Mouse (Mus musculus) ES-Bruce4 (cell line): ENCODE results near the gene Reg4. TPM values are rescaled to one million over a fixed set of nuclear protein-coding genes. Genes with fewer than 3 reads are reported as not detected.

ENCODE experiments used
- H3K27ac ChIP-seq: 2 replicates; pipeline ENCODE4 v1.5.1; 2012; ENCODE audit warnings: low read length, inconsistent platforms; ENCODE audit not compliant: insufficient read depth
- H3K27me3 ChIP-seq: 2 replicates; pipeline ENCODE4 v1.6.1; 2012; ENCODE audit warnings: mild to moderate bottlenecking, low read length, inconsistent platforms; ENCODE audit not compliant: control insufficient read depth, poor library complexity, insufficient read depth, severe bottlenecking
- H3K36me3 ChIP-seq: 2 replicates; pipeline ENCODE4 v1.6.1; 2012; ENCODE audit warnings: inconsistent platforms, mild to moderate bottlenecking, low read length, moderate library complexity; ENCODE audit not compliant: control insufficient read depth, poor library complexity, insufficient read depth, severe bottlenecking
- H3K4me1 ChIP-seq: one replicate; pipeline ENCODE4 v1.8.1; 2011; ENCODE audit warnings: low read length; ENCODE audit not compliant: control insufficient read depth, insufficient read depth
- H3K4me3 ChIP-seq: 2 replicates; pipeline ENCODE4 v1.5.1; 2011; ENCODE audit warnings: low read depth, mild to moderate bottlenecking, low read length
- H3K9ac ChIP-seq: 2 replicates; pipeline ENCODE4 v1.6.1; 2012; ENCODE audit warnings: low read depth, mild to moderate bottlenecking, inconsistent platforms; ENCODE audit not compliant: poor library complexity, severe bottlenecking
- H3K9me3 ChIP-seq: replicated peaks from 2 replicates; pipeline ENCODE4 v1.6.1; 2012; ENCODE audit warnings: mild to moderate bottlenecking, low read length, inconsistent platforms; ENCODE audit not compliant: control insufficient read depth, poor library complexity, insufficient read depth, severe bottlenecking
- CTCF ChIP-seq: IDR thresholded peaks from one replicate; pipeline ENCODE4 v1.8.1; 2011; ENCODE audit warnings: low read depth, low read length
- EP300 ChIP-seq: IDR thresholded peaks from 2 replicates; pipeline ENCODE4 v1.6.1; 2011; ENCODE audit warnings: low read depth, low read length; ENCODE audit not compliant: insufficient read depth
- POLR2A ChIP-seq: IDR thresholded peaks from one replicate; pipeline ENCODE4 v1.8.1; 2011; ENCODE audit warnings: low read length; ENCODE audit not compliant: insufficient read depth
- polyA plus RNA-seq: library from polyadenylated mRNA; stranded (reverse); fragments of >200 nt; gene quantifications from 2 replicates; pipeline ENCODE4 v1.2.4, GENCODE M21; 2011; ENCODE audit warnings: low read depth; ENCODE audit not compliant: missing spikeins, insufficient read depth, insufficient read length

The Reg4 gene
- not detected in 2 replicates for polyA plus RNA-seq

DNA sequence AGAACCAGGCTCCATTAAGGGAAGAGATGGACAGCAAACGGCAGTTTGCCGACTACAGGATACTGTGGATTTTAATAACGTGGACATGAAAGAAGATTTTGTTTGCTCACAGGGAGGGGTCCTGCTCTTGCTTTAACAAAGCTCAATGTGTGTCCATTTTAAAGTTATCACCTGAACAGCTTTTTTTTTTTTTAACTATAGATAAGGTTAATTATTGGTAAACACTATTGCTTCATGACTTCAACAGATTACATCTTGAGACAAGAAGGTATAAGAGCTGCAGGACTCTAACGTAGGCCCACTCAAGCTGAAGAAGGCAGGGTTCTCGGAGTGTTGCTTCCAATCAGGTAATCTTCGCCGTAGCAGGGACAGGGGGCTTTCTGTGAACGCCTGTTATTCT is at the start of gene Reg4:
TSS of gene Reg4 (plus strand) at position 301 of the 400 bp plus-strand sequence.
- no peaks in the 10 kb centered on the region for H3K4me1 ChIP-seq
- H3K36me3 ChIP-seq: no peaks in the 10 kb centered on the region
- no peak within 1 kb of the TSS for H3K9ac ChIP-seq
- H3K9me3 ChIP-seq: no peaks in the 10 kb centered on the region; the same call in 1 of the 2 replicates
- TF ChIP-seq EP300 (no peak), POLR2A (no peak), CTCF (no peak)
- H3K27me3 ChIP-seq: no peaks in the 10 kb centered on the region
- H3K27ac ChIP-seq: no peak within 1 kb of the TSS
- no peak within 1 kb of the TSS for H3K4me3 ChIP-seq

DNA sequence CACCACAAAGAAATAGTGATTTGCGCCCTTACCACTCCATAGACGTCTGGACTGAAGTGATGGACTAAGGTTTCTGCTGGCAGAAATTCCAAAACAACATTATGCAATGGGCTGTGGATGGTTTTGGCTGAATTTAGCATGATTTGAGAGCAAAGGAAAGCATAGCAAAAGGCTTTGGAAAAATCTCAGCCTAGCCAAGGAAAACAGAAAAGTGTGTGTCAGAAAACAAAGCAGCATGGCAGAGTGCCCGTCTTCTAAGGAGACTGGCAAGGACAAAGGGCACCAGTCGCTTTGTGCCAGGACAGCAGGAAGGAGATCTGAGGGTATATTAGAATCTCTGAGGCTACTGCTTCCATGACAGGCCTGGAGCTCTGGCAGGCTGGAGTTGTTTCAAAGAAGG is 43.6 kb upstream of the Reg4 start:
- Histone ChIP-seq H3K27me3 (no peaks in the 10 kb centered on the region; the same call in 1 of the 2 replicates), H3K9ac (no peak overlapping the region), H3K4me1 (no peaks in the 10 kb centered on the region), H3K27ac (no peak overlapping the region), H3K4me3 (no peak overlapping the region), H3K9me3 (no peaks in the 10 kb centered on the region; the same call in 1 of the 2 replicates), H3K36me3 (no peaks in the 10 kb centered on the region)
- TF ChIP-seq CTCF (no peak), POLR2A (no peak), EP300 (no peak)

DNA sequence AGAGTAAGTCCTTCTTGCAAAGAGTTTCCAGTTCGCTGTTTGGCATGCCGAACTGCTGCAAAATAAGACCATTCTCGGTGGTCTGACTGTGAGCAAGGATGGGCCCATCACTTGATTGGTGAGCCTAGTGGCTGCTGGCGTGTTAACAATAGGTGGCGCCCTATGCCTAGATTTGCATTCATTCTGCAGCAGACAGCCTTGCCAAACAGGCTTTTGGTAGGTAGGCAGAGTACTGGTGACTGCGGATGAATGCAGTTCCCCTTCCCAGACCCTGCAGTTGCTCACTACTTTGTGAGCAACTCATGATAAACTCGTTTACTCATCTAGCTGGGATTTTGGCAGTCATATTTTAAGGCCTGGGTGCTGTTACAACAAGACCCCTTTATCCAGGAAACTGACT is 41.2 kb upstream of the Reg4 start:
- Histone ChIP-seq H3K9ac (no peak overlapping the region), H3K27ac (no peak overlapping the region), H3K36me3 (no peaks in the 10 kb centered on the region), H3K4me1 (no peaks in the 10 kb centered on the region), H3K4me3 (no peak overlapping the region), H3K9me3 (no peaks in the 10 kb centered on the region; the same call in 1 of the 2 replicates), H3K27me3 (no peaks in the 10 kb centered on the region; the same call in 1 of the 2 replicates)
- TF ChIP-seq CTCF (peak; percentile 84), EP300 (no peak)

DNA sequence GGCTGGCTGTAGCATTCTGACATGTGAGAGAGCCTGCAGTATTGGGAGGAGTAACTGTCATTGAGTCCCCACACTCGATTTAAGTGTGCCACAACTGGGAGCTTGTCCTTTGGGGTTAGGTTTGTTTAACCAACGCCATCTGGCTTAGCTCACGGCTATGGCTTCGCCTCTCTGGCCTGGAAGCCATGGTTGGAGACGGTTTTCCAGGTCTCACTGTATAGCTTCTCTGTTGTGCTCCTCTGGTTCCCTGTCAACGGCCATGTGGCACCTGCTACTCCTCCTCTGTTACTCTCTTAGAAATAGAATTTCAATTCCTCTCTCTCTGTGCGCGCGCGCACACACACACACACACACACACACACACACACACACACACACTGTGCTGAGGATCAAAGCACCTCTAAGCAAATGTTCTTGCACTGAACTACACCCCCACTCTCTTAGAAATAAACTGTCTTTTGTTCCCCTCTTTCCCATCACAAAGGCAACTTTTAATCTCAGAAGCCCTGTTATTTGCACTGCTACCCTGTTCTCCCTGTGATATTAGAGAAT is 36.7 kb upstream of the Reg4 start:
- no peaks in the 10 kb centered on the region for H3K36me3 ChIP-seq
- no peak overlapping the region for H3K4me3 ChIP-seq
- H3K4me1 ChIP-seq: no peaks in the 10 kb centered on the region
- H3K27ac ChIP-seq: no peak overlapping the region
- no peaks in the 10 kb centered on the region for H3K9me3 ChIP-seq
- no peaks in the 10 kb centered on the region; the same call in 1 of the 2 replicates for H3K27me3 ChIP-seq
- H3K9ac ChIP-seq: no peak overlapping the region
- TF ChIP-seq POLR2A (no peak), CTCF (no peak), EP300 (no peak)

DNA sequence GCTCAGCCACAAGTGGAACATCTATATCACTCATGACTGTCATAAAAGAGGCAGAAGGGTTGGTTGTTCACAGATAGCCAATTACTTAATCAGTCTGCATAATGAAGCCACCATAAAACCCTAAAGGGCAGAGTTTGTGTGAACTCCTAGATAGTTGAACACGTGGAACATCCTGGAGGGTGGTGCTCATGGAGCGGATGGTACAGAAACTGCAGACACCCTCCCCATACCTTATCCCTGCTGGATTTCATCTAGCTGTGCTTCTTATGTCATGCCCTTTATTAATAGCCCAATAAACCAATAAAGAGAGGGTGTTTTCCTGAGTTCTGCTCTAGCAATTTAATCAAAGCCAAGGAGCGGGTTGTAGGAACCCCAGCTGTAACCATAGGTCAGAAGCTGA is 34.2 kb upstream of the Reg4 start:
- Histone ChIP-seq H3K36me3 (no peaks in the 10 kb centered on the region), H3K9ac (no peak overlapping the region), H3K27ac (no peak overlapping the region), H3K9me3 (no peaks in the 10 kb centered on the region), H3K27me3 (no peaks in the 10 kb centered on the region; the same call in 1 of the 2 replicates), H3K4me3 (no peak overlapping the region), H3K4me1 (no peaks in the 10 kb centered on the region)
- TF ChIP-seq EP300 (no peak), CTCF (no peak), POLR2A (no peak)

DNA sequence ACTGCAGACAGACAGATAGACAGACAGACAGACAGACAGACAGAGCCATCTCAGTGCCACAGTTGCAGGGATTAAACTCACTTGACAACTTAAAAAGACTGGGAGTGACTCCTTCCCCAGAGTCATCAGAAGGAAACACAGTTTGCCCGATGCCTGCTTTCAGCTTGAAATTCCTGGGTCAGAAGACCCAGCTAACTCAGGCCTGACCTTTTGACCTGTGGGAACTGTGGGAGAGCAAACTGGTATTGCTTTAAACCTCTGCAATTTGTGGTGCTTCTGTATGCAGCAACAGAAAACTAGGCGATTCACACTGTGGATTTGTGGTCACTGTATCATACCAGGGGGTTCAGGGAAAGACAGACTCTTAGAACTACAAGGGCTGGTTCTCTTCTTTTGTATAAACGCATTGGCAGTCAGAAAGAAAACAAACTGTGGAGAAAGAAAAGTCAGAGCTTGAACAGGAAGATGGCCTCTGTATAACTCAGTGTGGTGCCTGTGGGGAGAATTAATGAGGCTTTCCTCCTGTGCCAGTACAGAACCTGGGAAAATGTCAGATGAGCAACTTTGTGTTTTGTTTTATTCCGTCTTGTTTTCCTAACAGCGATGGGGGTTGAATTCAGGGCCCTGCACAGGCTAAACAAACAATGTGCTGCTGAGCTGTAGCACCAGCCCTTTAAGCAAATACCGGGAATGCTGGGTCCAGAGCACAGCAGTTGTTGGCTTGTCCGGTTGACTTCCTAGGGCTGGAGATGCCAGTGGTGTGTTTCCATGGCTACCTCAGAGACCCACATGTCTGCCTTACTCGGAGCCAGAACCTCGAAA is 24.0 kb upstream of the Reg4 start:
- Histone ChIP-seq H3K27me3 (no peaks in the 10 kb centered on the region), H3K4me3 (no peak overlapping the region), H3K36me3 (no peaks in the 10 kb centered on the region), H3K9me3 (no peaks in the 10 kb centered on the region), H3K27ac (no peak overlapping the region), H3K4me1 (no peaks in the 10 kb centered on the region), H3K9ac (no peak overlapping the region)
- TF ChIP-seq EP300: no peak
- no peak for TF ChIP-seq CTCF
- TF ChIP-seq POLR2A: no peak
